Mouse (Mus musculus) ES-E14 (cell line): ENCODE measurements around the gene Gm20458. TPM values are rescaled to one million over a fixed set of nuclear protein-coding genes. Genes with fewer than 3 reads are reported as not detected.

Experiments used
- DNase-seq: peaks from one replicate; pipeline ENCODE4 v3.0.0-alpha.2; 2013; ENCODE audit warnings: low read depth, low spot score
- H3K27ac ChIP-seq: 2 replicates; pipeline ENCODE4 v1.5.1; 2012; ENCODE audit warnings: low read depth, mild to moderate bottlenecking, low read length, moderate library complexity, mixed read lengths; ENCODE audit not compliant: poor library complexity, insufficient read depth, severe bottlenecking
- H3K36me3 ChIP-seq: 2 replicates; pipeline ENCODE4 v1.6.1; 2012; ENCODE audit warnings: mild to moderate bottlenecking, low read length, moderate library complexity, mixed read lengths; ENCODE audit not compliant: control insufficient read depth, poor library complexity, insufficient read depth, severe bottlenecking
- H3K4me1 ChIP-seq, 2 experiments: fragments of 150-350 bp in 1 of 2; sonication (generic) in 1 of 2; 2 replicates each; pipeline ENCODE4 v1.6.1; 2012; ENCODE audit warnings: low read length in 2 of 2, mild to moderate bottlenecking in 1 of 2, mixed read lengths in 1 of 2; ENCODE audit not compliant: control insufficient read depth in 2 of 2, insufficient read depth in 2 of 2, poor library complexity in 1 of 2
- H3K4me3 ChIP-seq, 2 experiments: fragments of 150-350 bp in 1 of 2; sonication (generic) in 1 of 2; 2 replicates each; pipeline ENCODE4 v1.5.1; 2012; ENCODE audit warnings: low read length in 2 of 2, low read depth in 1 of 2, mild to moderate bottlenecking in 1 of 2, mixed read lengths in 1 of 2; ENCODE audit not compliant: insufficient read depth in 1 of 2, poor library complexity in 1 of 2, severe bottlenecking in 1 of 2
- H3K9ac ChIP-seq: 2 replicates; pipeline ENCODE4 v1.6.1; 2012; ENCODE audit warnings: low read depth, mild to moderate bottlenecking, low read length, mixed read lengths; ENCODE audit not compliant: poor library complexity, insufficient read depth, severe bottlenecking
- H3K9me3 ChIP-seq: fragments of 150-350 bp; sonication (generic); 2 replicates; pipeline ENCODE4 v1.6.1; 2012; ENCODE audit warnings: low read depth, mild to moderate bottlenecking, low read length; ENCODE audit not compliant: control insufficient read depth, insufficient read depth
- CHD2 ChIP-seq: IDR thresholded peaks from 2 replicates; pipeline ENCODE4 v1.6.1; 2014; ENCODE audit warnings: mild to moderate bottlenecking, low read depth, low read length, inconsistent platforms
- HCFC1 ChIP-seq: IDR thresholded peaks from 2 replicates; pipeline ENCODE4 v1.6.1; 2012; ENCODE audit warnings: low read length, inconsistent platforms, borderline replicate concordance; ENCODE audit not compliant: insufficient read depth
- MAFK ChIP-seq: IDR thresholded peaks from 2 replicates; pipeline ENCODE4 v1.6.1; 2014; ENCODE audit warnings: mild to moderate bottlenecking, low read depth, low read length, inconsistent platforms; ENCODE audit not compliant: insufficient read depth
- ZC3H11A ChIP-seq: IDR thresholded peaks from 2 replicates; pipeline ENCODE4 v1.6.1; 2012; ENCODE audit warnings: low read depth, mild to moderate bottlenecking, inconsistent platforms, low read length, borderline replicate concordance
- ZNF384 ChIP-seq: IDR thresholded peaks from 2 replicates; pipeline ENCODE4 v1.6.1; 2012; ENCODE audit warnings: low read depth, low read length, inconsistent platforms
- in situ Hi-C, 2 experiments: fragments of 600-800 bp; cut with MboI; formaldehyde crosslinking; loops; one replicate each; pipeline ENCODE4 v1.15.1; 2025; ENCODE audit warnings: low sequenced_read_pairs in 2 of 2, inconsistent platforms in 1 of 2; ENCODE audit not compliant: unreplicated experiment in 2 of 2
- total RNA-seq: library from RNA; depleted of rRNA; stranded (reverse); fragments of 300-350 nt; gene quantifications from 2 replicates; pipeline ENCODE4 v1.2.3, GENCODE M21; 2012

The Gm20458 gene
- total RNA-seq, 1 experiment, result not detected

- Histone ChIP-seq H3K9me3 (no peaks in the 10 kb centered on the region), H3K9ac (no peak overlapping the region), H3K4me3 (no peak overlapping the region), H3K4me1 (peaks cover 3 to 15% of the 10 kb centered on the region in 2 experiments; a peak in 3 of 4 replicates), H3K27ac (no peak overlapping the region), H3K36me3 (peaks cover 30% of the 10 kb centered on the region)
- TF ChIP-seq CHD2 (no peak), HCFC1 (no peak), ZC3H11A (no peak), ZNF384 (no peak), MAFK (no peak)
- in situ Hi-C loops, result no loop called here
- DNase-seq, result no peak
Measured at GRCm38 (mm10) chr2:164504919-164505318, 44.2 kb downstream of the Gm20458 start.

GRCm38 (mm10) chr2:164505619-164506347, 45.0 kb downstream of the Gm20458 start:
- Histone ChIP-seq H3K27ac (no peak overlapping the region), H3K4me3 (no peak overlapping the region), H3K9ac (no peak overlapping the region), H3K36me3 (peaks cover 21% of the 10 kb centered on the region), H3K4me1 (peaks cover 3 to 16% of the 10 kb centered on the region in 2 experiments; a peak in 3 of 4 replicates), H3K9me3 (no peaks in the 10 kb centered on the region)
- no peak for DNase-seq
- in situ Hi-C loops, result no loop called here
- no peak for TF ChIP-seq HCFC1
- no peak for TF ChIP-seq MAFK
- TF ChIP-seq ZNF384, result no peak
- TF ChIP-seq CHD2, result no peak
- no peak for TF ChIP-seq ZC3H11A

GRCm38 (mm10) chr2:164507811-164508210, 47.0 kb downstream of the Gm20458 start:
- in situ Hi-C loops, result no loop called here
- peaks cover 3 to 23% of the 10 kb centered on the region in 2 experiments; a peak in 3 of 4 replicates for H3K4me1 ChIP-seq
- DNase-seq, result no peak
- H3K4me3 ChIP-seq, result peak overlapping the region in 1 of 2 experiments; percentile 22; a peak in 1 of 4 replicates
- TF ChIP-seq ZC3H11A, result no peak
- TF ChIP-seq HCFC1, result no peak
- no peak for TF ChIP-seq CHD2
- TF ChIP-seq MAFK, result no peak
- no peak for TF ChIP-seq ZNF384
- no peak overlapping the region; the same call in 1 of the 2 replicates for H3K27ac ChIP-seq
- H3K9ac ChIP-seq, result no peak overlapping the region
- H3K9me3 ChIP-seq, result no peaks in the 10 kb centered on the region
- H3K36me3 ChIP-seq, result peaks cover 8% of the 10 kb centered on the region

- Histone ChIP-seq H3K4me1 (peaks cover 3 to 29% of the 10 kb centered on the region in 2 experiments; a peak in 3 of 4 replicates), H3K36me3 (peaks cover 5% of the 10 kb centered on the region), H3K9me3 (no peaks in the 10 kb centered on the region), H3K27ac (no peak overlapping the region; the same call in 1 of the 2 replicates), H3K4me3 (no peak overlapping the region), H3K9ac (no peak overlapping the region)
- TF ChIP-seq ZC3H11A, result no peak
- no peak for TF ChIP-seq MAFK
- TF ChIP-seq ZNF384, result no peak
- in situ Hi-C loops, result no loop called here
- no peak for DNase-seq
Measured at GRCm38 (mm10) chr2:164510621-164511190, 49.9 kb downstream of the Gm20458 start.
